Mouse (Mus musculus) hematopoietic stem cell, adult 5-6 weeks (primary cell): Measurements from ENCODE around the gene Tti1. TPM values are rescaled to one million over a fixed set of nuclear protein-coding genes. Genes with fewer than 3 reads are reported as not detected.

Experiments
- ATAC-seq, 2 experiments: fragments of 125-278 bp in 1 of 2; replicated peaks in 1 of 2; 2 replicates each; pipeline ENCODE4 v1.8.0; 2016 to 2017; ENCODE audit warnings: inconsistent platforms in 2 of 2, mild to moderate bottlenecking in 2 of 2, moderate number of reproducible peaks in 2 of 2, low read depth in 1 of 2, moderate TSS enrichment in 1 of 2; ENCODE audit not compliant: low FRiP score in 2 of 2, poor library complexity in 2 of 2, severe bottlenecking in 2 of 2, insufficient read depth in 1 of 2, low TSS enrichment in 1 of 2
- total RNA-seq: library from RNA; stranded (forward); fragments of 172-1452, 232-1000 nt; gene quantifications from 2 replicates; pipeline ENCODE4 v1.2.3, GENCODE M21; 2017

Tti1 gene
- total RNA-seq, 1 experiment from 2014 or later = 31.7 TPM

GRCm38 (mm10) chr2:157936676-157937075, 91.6 kb downstream of the Tti1 start:
- ATAC-seq = no peak

GRCm38 (mm10) chr2:157935444-157936171, 92.6 kb downstream of the Tti1 start:
- no peak for ATAC-seq

- ATAC-seq = no peak
These were observed 95.6 kb downstream of the Tti1 start for GRCm38 (mm10) chr2:157932655-157933054.

Other genes starting within 250 kb of the Tti1 start
- not detected in 2 replicates for gene Vstm2l, start 113.8 kb downstream of the Tti1 start, total RNA-seq
- gene Rprd1b, start 64 bp upstream of the Tti1 start, total RNA-seq = 24.1 and 40.9 TPM in 2 replicates
- 17.9 and 19.4 TPM in 2 replicates for gene Tgm2, start 118.0 kb upstream of the Tti1 start, total RNA-seq
- gene D630003M21Rik, start 200.8 kb upstream of the Tti1 start, total RNA-seq = not detected in 2 replicates
- gene Bpi, start 229.7 kb upstream of the Tti1 start, total RNA-seq = not detected in 2 replicates